Mouse (Mus musculus) MEL (cell line): Measurements from ENCODE around the gene Vgf. TPM values are rescaled to one million over a fixed set of nuclear protein-coding genes. Genes with fewer than 3 reads are reported as not detected.

Source experiments
- DNase-seq: peaks from one replicate; pipeline ENCODE4 v3.0.0; 2011; ENCODE audit warnings: low read depth, low spot score
- H3K27ac ChIP-seq: 2 replicates; pipeline ENCODE4 v1.5.1; 2012; ENCODE audit warnings: low read depth, mild to moderate bottlenecking, control low read depth, low read length, moderate library complexity; ENCODE audit not compliant: control insufficient read depth
- H3K27me3 ChIP-seq, 2 experiments: fragments of 150-350 bp in 1 of 2; sonication (generic) in 1 of 2; 2 replicates each; pipeline ENCODE4 v1.6.1; 2012; ENCODE audit warnings: low read length in 2 of 2, mild to moderate bottlenecking in 2 of 2, improper control_type of control experiment in 1 of 2, moderate library complexity in 1 of 2; ENCODE audit not compliant: insufficient read depth in 2 of 2, control insufficient read depth in 1 of 2
- H3K36me3 ChIP-seq, 2 experiments: 2 replicates each; pipeline ENCODE4 v1.6.1; 2012 to 2014; ENCODE audit warnings: low read length in 2 of 2, improper control_type of control experiment in 1 of 2, inconsistent platforms in 1 of 2, mild to moderate bottlenecking in 1 of 2; ENCODE audit not compliant: insufficient read depth in 2 of 2, control insufficient read depth in 1 of 2
- H3K4me1 ChIP-seq, 2 experiments: fragments of 150-350 bp in 1 of 2; sonication (generic) in 1 of 2; 2 replicates each; pipeline ENCODE4 v1.6.1; 2012; ENCODE audit warnings: low read length in 2 of 2, improper control_type of control experiment in 1 of 2, mild to moderate bottlenecking in 1 of 2; ENCODE audit not compliant: insufficient read depth in 2 of 2, control insufficient read depth in 1 of 2
- H3K4me3 ChIP-seq, 2 experiments: fragments of 150-350 bp in 1 of 2; sonication (generic) in 1 of 2; 2 replicates each; pipeline ENCODE4 v1.5.1; 2012; ENCODE audit warnings: low read depth in 2 of 2, low read length in 2 of 2, mild to moderate bottlenecking in 2 of 2, moderate library complexity in 2 of 2, control low read depth in 1 of 2, improper control_type of control experiment in 1 of 2; ENCODE audit not compliant: control insufficient read depth in 1 of 2, insufficient read depth in 1 of 2
- H3K79me2 ChIP-seq: 2 replicates; pipeline ENCODE4 v1.6.1; 2012; ENCODE audit warnings: mild to moderate bottlenecking, low read length, moderate library complexity; ENCODE audit not compliant: control insufficient read depth, poor library complexity, insufficient read depth
- H3K9ac ChIP-seq: 2 replicates; pipeline ENCODE4 v1.6.1; 2012; ENCODE audit warnings: low read depth, mild to moderate bottlenecking, control low read depth, low read length, moderate library complexity; ENCODE audit not compliant: control insufficient read depth, poor library complexity, severe bottlenecking
- H3K9me3 ChIP-seq: fragments of 150-350 bp; sonication (generic); replicated peaks from 2 replicates; pipeline ENCODE4 v1.6.1; 2012; ENCODE audit warnings: mild to moderate bottlenecking, low read length, improper control_type of control experiment, moderate library complexity; ENCODE audit not compliant: insufficient read depth
- BHLHE40 ChIP-seq: IDR thresholded peaks from 2 replicates; pipeline ENCODE4 v1.6.1; 2012; ENCODE audit warnings: low read depth, mild to moderate bottlenecking, inconsistent platforms, low read length, improper control_type of control experiment, borderline replicate concordance
- CTCF ChIP-seq, 3 experiments: IDR thresholded peaks in 2 of 3; conservative IDR thresholded peaks in 1 of 3; 2 replicates each; pipeline ENCODE4 v1.5.1; 2011 to 2012; ENCODE audit warnings: low read length in 3 of 3, low read depth in 2 of 3, mild to moderate bottlenecking in 2 of 3, improper control_type of control experiment in 1 of 3, inconsistent platforms in 1 of 3, mixed read lengths in 1 of 3, moderate library complexity in 1 of 3; ENCODE audit not compliant: control insufficient read depth in 1 of 3, insufficient read depth in 1 of 3, poor library complexity in 1 of 3, severe bottlenecking in 1 of 3
- EP300 ChIP-seq, 2 experiments: IDR thresholded peaks; 2 replicates each; pipeline ENCODE4 v1.6.1; 2011; ENCODE audit warnings: improper control_type of control experiment in 2 of 2, low read length in 2 of 2, low read depth in 1 of 2, mild to moderate bottlenecking in 1 of 2
- GABPA ChIP-seq: IDR thresholded peaks from 2 replicates; pipeline ENCODE4 v1.6.1; 2012; ENCODE audit warnings: low read depth, mild to moderate bottlenecking, inconsistent platforms, low read length, improper control_type of control experiment, moderate library complexity
- JUND ChIP-seq: IDR thresholded peaks from 2 replicates; pipeline ENCODE4 v1.6.1; 2011; ENCODE audit warnings: low read depth, mild to moderate bottlenecking, improper control_type of control experiment, low read length
- MAFK ChIP-seq: IDR thresholded peaks from 2 replicates; pipeline ENCODE4 v1.6.1; 2011; ENCODE audit warnings: low read depth, mild to moderate bottlenecking, low read length, improper control_type of control experiment, borderline replicate concordance
- MAX ChIP-seq: IDR thresholded peaks from 2 replicates; pipeline ENCODE4 v1.6.1; 2011; ENCODE audit warnings: low read length, improper control_type of control experiment
- MEF2A ChIP-seq: IDR thresholded peaks from 2 replicates; pipeline ENCODE4 v1.6.1; 2014; ENCODE audit warnings: low read depth, mild to moderate bottlenecking, inconsistent platforms, low read length, improper control_type of control experiment; ENCODE audit not compliant: poor library complexity, insufficient replicate concordance, severe bottlenecking; ENCODE audit errors: extremely low read depth
- MXI1 ChIP-seq: IDR thresholded peaks from 2 replicates; pipeline ENCODE4 v1.6.1; 2011; ENCODE audit warnings: mild to moderate bottlenecking, low read depth, low read length, improper control_type of control experiment
- MYC ChIP-seq: IDR thresholded peaks from 2 replicates; pipeline ENCODE4 v1.6.1; 2011; ENCODE audit warnings: low read depth, mild to moderate bottlenecking, low read length, improper control_type of control experiment, moderate library complexity
- NELFE ChIP-seq: IDR thresholded peaks from 2 replicates; pipeline ENCODE4 v1.6.1; 2011; ENCODE audit warnings: low read depth, low read length, improper control_type of control experiment
- POLR2AphosphoS2 ChIP-seq: IDR thresholded peaks from 2 replicates; pipeline ENCODE4 v1.6.1; 2011; ENCODE audit warnings: low read length, improper control_type of control experiment
- POLR2AphosphoS5 ChIP-seq: IDR thresholded peaks from 2 replicates; pipeline ENCODE4 v1.6.1; 2012; ENCODE audit warnings: low read depth, borderline replicate concordance, mild to moderate bottlenecking, inconsistent platforms, low read length, moderate library complexity, mixed read lengths
- RCOR1 ChIP-seq: IDR thresholded peaks from 2 replicates; pipeline ENCODE4 v1.6.1; 2012; ENCODE audit warnings: low read depth, mild to moderate bottlenecking, inconsistent platforms, low read length, improper control_type of control experiment
- SIN3A ChIP-seq: IDR thresholded peaks from 2 replicates; pipeline ENCODE4 v1.6.1; 2012; ENCODE audit warnings: low read length, improper control_type of control experiment, inconsistent platforms
- TAL1 ChIP-seq: IDR thresholded peaks from 2 replicates; pipeline ENCODE4 v1.6.1; 2012; ENCODE audit warnings: mild to moderate bottlenecking, inconsistent platforms, low read length, moderate library complexity, mixed read lengths
- TBP ChIP-seq: IDR thresholded peaks from 2 replicates; pipeline ENCODE4 v1.8.0; 2011; ENCODE audit warnings: low read depth, low read length, improper control_type of control experiment
- ZC3H11A ChIP-seq: IDR thresholded peaks from 2 replicates; pipeline ENCODE4 v1.6.1; 2012; ENCODE audit warnings: low read depth, mild to moderate bottlenecking, inconsistent platforms, low read length, improper control_type of control experiment
- ZNF384 ChIP-seq: IDR thresholded peaks from 2 replicates; pipeline ENCODE4 v1.6.1; 2012; ENCODE audit warnings: low read depth, mild to moderate bottlenecking, inconsistent platforms, low read length, improper control_type of control experiment
- polyA plus RNA-seq, 2 experiments: library from polyadenylated mRNA; stranded (reverse) in 1 of 2; unstranded in 1 of 2; fragments of >175 nt in 1 of 2; fragments of >200 nt in 1 of 2; gene quantifications; 2 replicates each; pipeline versions ENCODE4 v1.2.1 to v1.2.4; 2012; ENCODE audit warnings: low replicate concordance in 2 of 2, low read depth in 1 of 2; ENCODE audit not compliant: insufficient read length in 2 of 2, insufficient read depth in 1 of 2, missing spikeins in 1 of 2
- total RNA-seq: library from RNA; depleted of rRNA; stranded (reverse); fragments of 300-350 nt; gene quantifications from 2 replicates; pipeline ENCODE4 v1.2.3, GENCODE M21; 2012

Gene Vgf
- total and polyA plus RNA-seq, 3 experiments = 0.42 to 1.4 TPM; not detected in 1

DNA sequence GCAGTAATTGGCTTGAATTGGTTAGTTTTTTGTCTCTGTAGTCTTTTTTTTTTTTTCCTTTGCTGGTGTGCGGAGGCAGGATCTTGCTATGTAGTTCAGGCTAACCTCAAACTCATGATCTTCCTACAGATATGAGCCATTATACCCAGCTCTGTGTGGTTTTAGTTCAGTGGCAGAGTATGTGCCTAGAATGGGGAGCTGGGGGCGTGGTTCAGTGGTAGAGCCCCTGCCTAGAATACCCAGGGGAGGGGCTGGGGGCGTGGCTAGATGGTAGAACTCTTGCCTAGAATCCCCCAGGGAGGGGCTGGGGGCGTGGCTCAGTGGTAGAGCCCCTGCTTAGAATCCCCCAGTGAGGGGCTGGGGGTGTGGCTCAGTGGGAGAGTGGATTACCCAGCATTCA lies 42.5 kb downstream of the Vgf start:
- no peak for TF ChIP-seq CTCF (IDR thresholded peaks at IDR 0.05 in 2 of 3, conservative IDR thresholded peaks at IDR 0.05 in 1 of 3; ENCODE audit: control insufficient read depth in 1 of 3, insufficient read depth in 1 of 3, low read depth in 2 of 3, low read length in 3 of 3, poor library complexity in 1 of 3, severe bottlenecking in 1 of 3)
- no peak for TF ChIP-seq MXI1
- 0 out of 2 replicates have a peak, but pooled peaks have one; percentile 35 for TF ChIP-seq ZNF384
- no peak overlapping the region for H3K4me3 ChIP-seq

GRCm38 (mm10) chr5:137070881-137071605 lies 44.9 kb downstream of the Vgf start:
- H3K4me3 ChIP-seq = no peak overlapping the region
- no peaks in the 10 kb centered on the region for H3K79me2 ChIP-seq
- TF ChIP-seq SIN3A = no peak
- no peak for TF ChIP-seq TBP
- TF ChIP-seq POLR2AphosphoS2 = no peak
- TF ChIP-seq MAX = no peak
- no peak for TF ChIP-seq ZC3H11A
- TF ChIP-seq JUND = no peak
- no peak for TF ChIP-seq RCOR1
- no peak for TF ChIP-seq BHLHE40
- no peak for TF ChIP-seq MEF2A
- TF ChIP-seq CTCF (IDR thresholded peaks at IDR 0.05 in 2 of 3, conservative IDR thresholded peaks at IDR 0.05 in 1 of 3; ENCODE audit: control insufficient read depth in 1 of 3, insufficient read depth in 1 of 3, low read depth in 2 of 3, low read length in 3 of 3, poor library complexity in 1 of 3, severe bottlenecking in 1 of 3) = no peak
- no peak for TF ChIP-seq MAFK
- TF ChIP-seq POLR2AphosphoS5 = no peak
- TF ChIP-seq TAL1 = no peak
- TF ChIP-seq EP300 (IDR thresholded peaks at IDR 0.05; ENCODE audit: low read depth in 1 of 2, low read length in 2 of 2) = no peak
- TF ChIP-seq GABPA = no peak
- no peak for TF ChIP-seq MYC
- TF ChIP-seq NELFE = no peak
- H3K9me3 ChIP-seq = no peaks in the 10 kb centered on the region
- no peak overlapping the region for H3K27ac ChIP-seq
- no peaks in the 10 kb centered on the region; a peak in 1 of 4 replicates for H3K27me3 ChIP-seq
- DNase-seq = no peak
- peaks cover 2 to 15% of the 10 kb centered on the region in 2 experiments; a peak in 3 of 4 replicates for H3K4me1 ChIP-seq
- H3K36me3 ChIP-seq = peaks cover 0 to 6% of the 10 kb centered on the region in 2 experiments; a peak in 2 of 4 replicates
- no peak overlapping the region for H3K9ac ChIP-seq

More for the DNA sequence above, 42.5 kb downstream of the Vgf start:
- Histone ChIP-seq H3K79me2 (no peaks in the 10 kb centered on the region), H3K27me3 (no peaks in the 10 kb centered on the region; a peak in 1 of 4 replicates), H3K4me1 (peaks cover 0 to 9% of the 10 kb centered on the region in 2 experiments; a peak in 2 of 4 replicates), H3K9me3 (no peaks in the 10 kb centered on the region), H3K9ac (no peak overlapping the region), H3K36me3 (0 out of 4 replicates have a peak, but pooled peaks cover 0 to 2% of the 10 kb centered on the region in 2 experiments), H3K27ac (no peak overlapping the region)
- peak; percentile 48 for DNase-seq
